Mouse (Mus musculus) left cerebral cortex, postnatal 25 days (tissue): ENCODE results near the gene Fbxo7. TPM values are rescaled to one million over a fixed set of nuclear protein-coding genes. Genes with fewer than 3 reads are reported as not detected.
A peak's percentile ranks its signal among the peaks of the same experiment; 100 is the strongest.

Experiments
- DNase-seq, 2 experiments: peaks; one replicate each; pipeline ENCODE4 v3.0.0; 2022; ENCODE audit warnings: low spot score in 2 of 2, mixed read lengths in 1 of 2
- intact Hi-C: fragments of 180-260 bp; cut with DNase I; formaldehyde crosslinking; loops from one replicate; pipeline ENCODE4 v1.15.1; 2025
- total RNA-seq, 2 experiments: library from RNA; stranded (reverse); gene quantifications; 2 replicates each; pipeline ENCODE4 v1.2.3; 2021

The Fbxo7 gene
- total RNA-seq, 2 experiments from 2014 or later: 22.6 to 32.0 TPM

- intact Hi-C loops: no loop called here
- DNase-seq: no peak
These were observed 52.4 kb downstream of the Fbxo7 start for GRCm38 (mm10) chr10:86074134-86074533.

GRCm38 (mm10) chr10:86074971-86075711 is 53.4 kb downstream of the Fbxo7 start:
- intact Hi-C loops: no loop called here
- DNase-seq: no peak

- no peak for DNase-seq
- intact Hi-C loops: no loop called here
These were observed 55.5 kb downstream of the Fbxo7 start for GRCm38 (mm10) chr10:86077272-86077671.

DNA sequence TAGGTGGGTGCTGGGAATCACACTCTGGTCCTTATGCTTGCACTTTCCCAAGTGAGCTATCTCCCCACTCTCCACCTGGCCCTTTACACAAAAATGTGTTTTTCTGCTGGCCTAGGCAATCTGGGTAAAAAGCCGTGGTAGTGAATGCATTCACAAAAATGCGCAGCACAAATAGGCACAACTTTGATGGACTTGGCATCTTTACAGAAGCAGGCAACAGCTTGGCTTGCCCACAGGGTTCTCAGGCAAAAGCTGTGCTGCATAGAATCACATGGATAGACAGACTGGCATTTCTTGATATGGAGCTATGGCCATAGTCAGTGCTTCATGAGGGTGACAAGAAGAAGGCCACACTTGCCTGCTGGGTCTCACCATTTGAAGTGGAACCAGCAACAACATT is 57.0 kb downstream of the Fbxo7 start:
- DNase-seq: no peak
- intact Hi-C loops: no loop called here

DNA sequence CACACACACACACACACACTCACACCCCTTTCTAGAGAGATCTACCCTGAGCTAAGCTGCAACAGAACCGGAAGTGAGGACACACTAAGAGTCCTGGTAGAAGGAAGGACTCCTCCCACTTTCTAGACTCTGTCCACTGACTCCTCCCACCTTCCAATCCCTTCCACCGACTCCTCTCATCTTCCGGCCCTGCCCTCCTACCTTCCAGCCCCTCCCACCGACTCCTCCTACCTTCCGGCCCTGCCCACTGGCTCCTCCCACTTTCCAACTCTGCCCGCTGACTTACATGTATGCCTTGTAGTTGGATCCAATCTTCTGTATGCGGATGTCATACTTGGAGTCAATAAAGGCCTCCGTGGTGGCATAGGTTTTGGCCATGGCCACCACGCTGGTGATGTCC is 58.1 kb downstream of the Fbxo7 start:
- intact Hi-C loops: no loop called here
- DNase-seq: no peak

GRCm38 (mm10) chr10:86091919-86092318 is 70.1 kb downstream of the Fbxo7 start:
- no peak for DNase-seq

GRCm38 (mm10) chr10:86093109-86094035 is 71.6 kb downstream of the Fbxo7 start:
- intact Hi-C loops: no loop called here
- no peak for DNase-seq

More at GRCm38 (mm10) chr10:86091919-86092318, 70.1 kb downstream of the Fbxo7 start:
- intact Hi-C loops: no loop called here

GRCm38 (mm10) chr10:86098363-86098762 is 76.6 kb downstream of the Fbxo7 start:
- intact Hi-C loops: no loop called here

GRCm38 (mm10) chr10:86100281-86100851 is 78.6 kb downstream of the Fbxo7 start:
- intact Hi-C loops: no loop called here
- peak in 1 of 2 experiments; percentile 7 for DNase-seq

More at GRCm38 (mm10) chr10:86098363-86098762, 76.6 kb downstream of the Fbxo7 start:
- DNase-seq: no peak

Other genes with a start within 250 kb of the Fbxo7 start
- 10 to 100 TPM; 16.8 to 17.7 TPM for gene Pwp1, start 192.5 kb upstream of the Fbxo7 start, total RNA-seq
- 10 to 100 TPM; 27.8 to 29.6 TPM for gene Prdm4, start 104.8 kb upstream of the Fbxo7 start, total RNA-seq
- gene Ascl4, start 94.3 kb upstream of the Fbxo7 start, total RNA-seq: not detected
- 100 to 1,000 TPM; 101 to 102 TPM for gene Rtcb, start 64.1 kb upstream of the Fbxo7 start, total RNA-seq
- not detected for gene Bpifc, start 10.1 kb upstream of the Fbxo7 start, total RNA-seq